Mouse (Mus musculus): ENCODE results near the gene Cfap206. TPM values are rescaled to one million over a fixed set of nuclear protein-coding genes. Genes with fewer than 3 reads are reported as not detected.

Cfap206 gene
- polyA plus RNA-seq, 1 experiment from 2014 or later = 0.75 TPM

- H3K27me3 ChIP-seq (ENCODE audit: control insufficient read depth, insufficient read depth, low read length) = no peaks in the 10 kb centered on the region
- no peak overlapping the region for H3K4me3 ChIP-seq (ENCODE audit: low read depth, low read length)
- peaks cover 35% of the 10 kb centered on the region for H3K36me3 ChIP-seq (ENCODE audit: control insufficient read depth, insufficient read depth, low read length)
- no peaks in the 10 kb centered on the region for H3K9me3 ChIP-seq (ENCODE audit: control insufficient read depth, low read depth, low read length)
- WGBS = 94% methylated on average over 10 of the region's 10 CpGs
- H3K4me1 ChIP-seq (ENCODE audit: control insufficient read depth, insufficient read depth, low read length) = no peaks in the 10 kb centered on the region
- H3K27ac ChIP-seq (ENCODE audit: low read length) = no peak overlapping the region
- no peak overlapping the region for H3K4me2 ChIP-seq (replicated peaks; ENCODE audit: low read depth, low read length)
- no peak for ATAC-seq (ENCODE audit: insufficient number of reproducible peaks, insufficient read depth, low FRiP score, low read depth)
- no peak overlapping the region for H3K9ac ChIP-seq (replicated peaks; ENCODE audit: low read depth, low read length)
Measured at GRCm38 (mm10) chr4:34656101-34656500, 73.9 kb downstream of the Cfap206 start.

GRCm38 (mm10) chr4:34653179-34653578, 76.8 kb downstream of the Cfap206 start:
- Histone ChIP-seq H3K4me2 (replicated peaks; ENCODE audit: low read depth, low read length) (no peak overlapping the region), H3K36me3 (ENCODE audit: control insufficient read depth, insufficient read depth, low read length) (peaks cover 28% of the 10 kb centered on the region), H3K9me3 (ENCODE audit: control insufficient read depth, low read depth, low read length) (no peaks in the 10 kb centered on the region), H3K27me3 (ENCODE audit: control insufficient read depth, insufficient read depth, low read length) (no peaks in the 10 kb centered on the region), H3K4me1 (ENCODE audit: control insufficient read depth, insufficient read depth, low read length) (no peaks in the 10 kb centered on the region), H3K4me3 (ENCODE audit: low read depth, low read length) (no peak overlapping the region), H3K9ac (replicated peaks; ENCODE audit: low read depth, low read length) (no peak overlapping the region), H3K27ac (ENCODE audit: low read length) (no peak overlapping the region)
- 87% methylated on average over 7 of the region's 7 CpGs for WGBS
- ATAC-seq (ENCODE audit: insufficient number of reproducible peaks, insufficient read depth, low FRiP score, low read depth) = no peak

- peaks cover 21% of the 10 kb centered on the region for H3K36me3 ChIP-seq (ENCODE audit: control insufficient read depth, insufficient read depth, low read length)
- ATAC-seq (ENCODE audit: insufficient number of reproducible peaks, insufficient read depth, low FRiP score, low read depth) = no peak
- no peaks in the 10 kb centered on the region for H3K9me3 ChIP-seq (ENCODE audit: control insufficient read depth, low read depth, low read length)
Measured at GRCm38 (mm10) chr4:34644779-34645178, 85.2 kb downstream of the Cfap206 start.

GRCm38 (mm10) chr4:34640731-34641130, 89.3 kb downstream of the Cfap206 start:
- Histone ChIP-seq H3K36me3 (ENCODE audit: control insufficient read depth, insufficient read depth, low read length) (peaks cover 8% of the 10 kb centered on the region), H3K9ac (replicated peaks; ENCODE audit: low read depth, low read length) (no peak overlapping the region), H3K9me3 (ENCODE audit: control insufficient read depth, low read depth, low read length) (no peaks in the 10 kb centered on the region), H3K4me3 (ENCODE audit: low read depth, low read length) (no peak overlapping the region), H3K4me1 (ENCODE audit: control insufficient read depth, insufficient read depth, low read length) (no peaks in the 10 kb centered on the region), H3K27ac (ENCODE audit: low read length) (no peak overlapping the region), H3K27me3 (ENCODE audit: control insufficient read depth, insufficient read depth, low read length) (no peaks in the 10 kb centered on the region), H3K4me2 (replicated peaks; ENCODE audit: low read depth, low read length) (no peak overlapping the region)
- ATAC-seq (ENCODE audit: insufficient number of reproducible peaks, insufficient read depth, low FRiP score, low read depth) = no peak
- 94% methylated on average over 3 of the region's 3 CpGs for whole genome bisulfite sequencing

More at GRCm38 (mm10) chr4:34644779-34645178, 85.2 kb downstream of the Cfap206 start:
- Histone ChIP-seq H3K9ac (replicated peaks; ENCODE audit: low read depth, low read length) (no peak overlapping the region), H3K4me1 (ENCODE audit: control insufficient read depth, insufficient read depth, low read length) (no peaks in the 10 kb centered on the region), H3K4me2 (replicated peaks; ENCODE audit: low read depth, low read length) (no peak overlapping the region), H3K4me3 (ENCODE audit: low read depth, low read length) (no peak overlapping the region), H3K27me3 (ENCODE audit: control insufficient read depth, insufficient read depth, low read length) (no peaks in the 10 kb centered on the region), H3K27ac (ENCODE audit: low read length) (no peak overlapping the region)

- Histone ChIP-seq H3K9me3 (ENCODE audit: control insufficient read depth, low read depth, low read length) (no peaks in the 10 kb centered on the region), H3K4me2 (replicated peaks; ENCODE audit: low read depth, low read length) (no peak overlapping the region), H3K9ac (replicated peaks; ENCODE audit: low read depth, low read length) (no peak overlapping the region), H3K27ac (ENCODE audit: low read length) (no peak overlapping the region), H3K4me1 (ENCODE audit: control insufficient read depth, insufficient read depth, low read length) (no peaks in the 10 kb centered on the region), H3K27me3 (ENCODE audit: control insufficient read depth, insufficient read depth, low read length) (no peaks in the 10 kb centered on the region), H3K36me3 (ENCODE audit: control insufficient read depth, insufficient read depth, low read length) (peaks cover 8% of the 10 kb centered on the region; the same call in 1 of the 2 replicates), H3K4me3 (ENCODE audit: low read depth, low read length) (no peak overlapping the region)
- WGBS = 74% methylated on average over 5 of the region's 5 CpGs
- no peak for ATAC-seq (ENCODE audit: insufficient number of reproducible peaks, insufficient read depth, low FRiP score, low read depth)
Measured at GRCm38 (mm10) chr4:34639745-34640364, 90.2 kb downstream of the Cfap206 start.

Other genes starting within 250 kb of the Cfap206 start
- 42.8 and 44.9 TPM in 2 replicates for gene Akirin2, start 179.3 kb downstream of the Cfap206 start, polyA plus RNA-seq (2014; fragmentation: Nextera tagmentation; extraction: Ambion mirVana)
- 102 and 105 TPM in 2 replicates for gene Orc3, start 115.3 kb downstream of the Cfap206 start, polyA plus RNA-seq (2014; fragmentation: Nextera tagmentation; extraction: Ambion mirVana)
- 67.5 and 68.1 TPM in 2 replicates for gene Rars2, start 115.2 kb downstream of the Cfap206 start, polyA plus RNA-seq (2014; fragmentation: Nextera tagmentation; extraction: Ambion mirVana)
- gene Slc35a1, start 42.8 kb downstream of the Cfap206 start, polyA plus RNA-seq (2014; fragmentation: Nextera tagmentation; extraction: Ambion mirVana) = 70.0 and 74.1 TPM in 2 replicates
- not detected in 2 replicates for gene Gm136, start 26.1 kb upstream of the Cfap206 start, polyA plus RNA-seq (2014; fragmentation: Nextera tagmentation; extraction: Ambion mirVana)
- gene Smim8, start 48.2 kb upstream of the Cfap206 start, polyA plus RNA-seq (2014; fragmentation: Nextera tagmentation; extraction: Ambion mirVana) = 48.1 and 53.1 TPM in 2 replicates
- gene Zfp292, start 152.8 kb upstream of the Cfap206 start, polyA plus RNA-seq (2014; fragmentation: Nextera tagmentation; extraction: Ambion mirVana) = 28.3 and 28.9 TPM in 2 replicates
- not detected in 2 replicates for gene Cga, start 163.6 kb upstream of the Cfap206 start, polyA plus RNA-seq (2014; fragmentation: Nextera tagmentation; extraction: Ambion mirVana)

Data from stomach, embryonic 14.5 days (tissue).